Mouse (Mus musculus) heart, postnatal 0 days (tissue): Measurements from ENCODE around the gene Gm10337. TPM values are rescaled to one million over a fixed set of nuclear protein-coding genes. Genes with fewer than 3 reads are reported as not detected.

ENCODE experiments used
- ATAC-seq: fragments of 200-750 bp; cut with Nextera tagmentation; 2 replicates; pipeline ENCODE4 v1.8.0; 2017; ENCODE audit warnings: low read depth, moderate number of reproducible peaks, moderate library complexity; ENCODE audit not compliant: insufficient read depth
- DNase-seq: peaks from one replicate; pipeline ENCODE4 v3.0.0-alpha.2; 2016; ENCODE audit warnings: low spot score
- H3K27ac ChIP-seq: fragments of 300-500 bp; sonication (generic); 2 replicates; pipeline ENCODE4 v1.5.1; 2014; ENCODE audit warnings: low read depth, mild to moderate bottlenecking
- H3K27me3 ChIP-seq: fragments of 300-500 bp; sonication (generic); 2 replicates; pipeline ENCODE4 v1.6.1; 2014; ENCODE audit warnings: low read length, mixed read lengths; ENCODE audit not compliant: control insufficient read depth, insufficient read depth
- H3K36me3 ChIP-seq: fragments of 300-500 bp; sonication (generic); replicated peaks from 2 replicates; pipeline ENCODE4 v1.6.1; 2014; ENCODE audit warnings: low read length, mixed read lengths; ENCODE audit not compliant: control insufficient read depth, insufficient read depth
- H3K4me1 ChIP-seq: fragments of 300-500 bp; sonication (generic); 2 replicates; pipeline ENCODE4 v1.6.1; 2014; ENCODE audit warnings: antibody characterized with exemption; ENCODE audit not compliant: control insufficient read depth, insufficient read depth
- H3K4me2 ChIP-seq: fragments of 300-500 bp; sonication (generic); 2 replicates; pipeline ENCODE4 v1.6.1; 2014; ENCODE audit warnings: low read depth, mild to moderate bottlenecking, low read length, moderate library complexity
- H3K4me3 ChIP-seq: fragments of 300-500 bp; sonication (generic); 2 replicates; pipeline ENCODE4 v1.5.1; 2014; ENCODE audit warnings: low read depth, low read length
- H3K9ac ChIP-seq: fragments of 300-500 bp; sonication (generic); replicated peaks from 2 replicates; pipeline ENCODE4 v1.6.1; 2014; ENCODE audit warnings: low read depth, low read length, mixed read lengths
- H3K9me3 ChIP-seq: fragments of 300-500 bp; sonication (generic); replicated peaks from 2 replicates; pipeline ENCODE4 v1.6.1; 2016; ENCODE audit warnings: low read length; ENCODE audit not compliant: control insufficient read depth
- CTCF ChIP-seq: IDR thresholded peaks from 2 replicates; pipeline ENCODE4 v1.5.1; 2016; ENCODE audit warnings: antibody characterized with exemption, control low read depth, low read depth
- EP300 ChIP-seq: IDR thresholded peaks from 2 replicates; pipeline ENCODE4 v1.6.1; 2016; ENCODE audit warnings: antibody characterized with exemption, low read depth
- WGBS: fragments of 180-500 bp; shearing (Covaris S2); extraction: QIAGEN DNeasy Blood & Tissue Kit; methylation state at CpG from one replicate; pipeline ENCODE4 v1.1.7; 2014; 5-methylcytosine and 5-hydroxymethylcytosine counted together
- polyA plus RNA-seq: library from polyadenylated mRNA; unstranded; fragments of >200 nt; fragmentation: Nextera tagmentation; extraction: Ambion mirVana; gene quantifications from 2 replicates; pipeline ENCODE4 v1.2.1, GENCODE M21; 2015
- total RNA-seq: library from RNA; depleted of rRNA; stranded (reverse); fragments of >200 nt; gene quantifications from 2 replicates; pipeline ENCODE4 v1.2.3, GENCODE M21; 2014; ENCODE audit warnings: low replicate concordance

Gene Gm10337
- total and polyA plus RNA-seq, 2 experiments from 2014 or later: not detected

GRCm38 (mm10) chr15:102507561-102507960 is 4.0 kb downstream of the Gm10337 start:
- peaks cover 21% of the 10 kb centered on the region for H3K36me3 ChIP-seq
- no peak overlapping the region for H3K4me2 ChIP-seq
- no peak overlapping the region for H3K4me3 ChIP-seq
- DNase-seq (no peak), ATAC-seq (no peak)
- no peaks in the 10 kb centered on the region for H3K27me3 ChIP-seq
- H3K4me1 ChIP-seq: peaks cover 10% of the 10 kb centered on the region; the same call in 1 of the 2 replicates
- no peak overlapping the region for H3K9ac ChIP-seq
- no peak for TF ChIP-seq CTCF
- TF ChIP-seq EP300: no peak
- H3K9me3 ChIP-seq: no peaks in the 10 kb centered on the region
- no peak overlapping the region for H3K27ac ChIP-seq

GRCm38 (mm10) chr15:102508336-102508735 is 4.8 kb downstream of the Gm10337 start:
- Histone ChIP-seq H3K27ac (no peak overlapping the region), H3K9ac (no peak overlapping the region), H3K4me2 (no peak overlapping the region), H3K4me1 (peaks cover 10% of the 10 kb centered on the region; the same call in 1 of the 2 replicates), H3K9me3 (no peaks in the 10 kb centered on the region), H3K4me3 (no peak overlapping the region), H3K36me3 (peaks cover 13% of the 10 kb centered on the region), H3K27me3 (no peaks in the 10 kb centered on the region)
- TF ChIP-seq CTCF (no peak), EP300 (no peak)
- WGBS: 83% methylated on average over 3 of the region's 3 CpGs
- ATAC-seq (no peak), DNase-seq (no peak)

DNA sequence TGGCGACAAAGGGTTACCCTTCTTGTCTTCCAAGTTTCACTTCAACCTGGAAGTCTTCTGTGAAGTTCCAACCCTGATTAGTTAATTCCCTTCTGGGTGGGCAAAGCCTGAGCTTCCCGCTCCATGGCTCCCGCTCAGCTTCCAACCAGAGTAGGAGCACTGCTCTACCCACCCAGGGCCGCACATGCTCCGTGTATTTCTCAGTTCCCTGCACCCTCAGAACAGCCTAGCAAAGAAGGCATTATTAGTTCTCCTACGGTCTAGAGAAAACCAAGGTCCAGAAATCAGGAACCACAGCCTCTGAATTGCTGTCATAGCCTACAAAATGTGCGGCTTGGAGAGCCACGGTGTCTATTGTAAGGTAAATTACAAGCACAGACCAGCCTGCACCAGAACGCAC is 6.6 kb downstream of the Gm10337 start:
- H3K9ac ChIP-seq: peak overlapping the region; percentile 62
- peak overlapping the region; percentile 54 for H3K27ac ChIP-seq
- H3K4me2 ChIP-seq: peak overlapping the region; percentile 97
- H3K36me3 ChIP-seq: no peaks in the 10 kb centered on the region
- H3K9me3 ChIP-seq: no peaks in the 10 kb centered on the region
- 7% methylated on average over 9 of the region's 9 CpGs for WGBS
- TF ChIP-seq EP300 (no peak), CTCF (no peak)
- no peak for DNase-seq
- peaks cover 10% of the 10 kb centered on the region; the same call in 1 of the 2 replicates for H3K4me1 ChIP-seq
- no peaks in the 10 kb centered on the region for H3K27me3 ChIP-seq
- ATAC-seq: peak; percentile 52
- H3K4me3 ChIP-seq: peak overlapping the region; percentile 71

- Histone ChIP-seq H3K4me2 (peak overlapping the region; percentile 97), H3K9ac (peak overlapping the region; percentile 62), H3K27me3 (no peaks in the 10 kb centered on the region), H3K4me3 (peak overlapping the region; percentile 71), H3K9me3 (no peaks in the 10 kb centered on the region), H3K27ac (peak overlapping the region; percentile 54), H3K36me3 (no peaks in the 10 kb centered on the region), H3K4me1 (peaks cover 13% of the 10 kb centered on the region)
- 3% methylated on average over 32 of the region's 34 CpGs for WGBS
- TF ChIP-seq EP300 (0 out of 2 replicates have a peak, but pooled peaks have one; percentile 40), CTCF (no peak)
- DNase-seq: peak; percentile 82
- ATAC-seq: peak; percentile 95
These were observed 7.2 kb downstream of the Gm10337 start for GRCm38 (mm10) chr15:102510590-102511284.

DNA sequence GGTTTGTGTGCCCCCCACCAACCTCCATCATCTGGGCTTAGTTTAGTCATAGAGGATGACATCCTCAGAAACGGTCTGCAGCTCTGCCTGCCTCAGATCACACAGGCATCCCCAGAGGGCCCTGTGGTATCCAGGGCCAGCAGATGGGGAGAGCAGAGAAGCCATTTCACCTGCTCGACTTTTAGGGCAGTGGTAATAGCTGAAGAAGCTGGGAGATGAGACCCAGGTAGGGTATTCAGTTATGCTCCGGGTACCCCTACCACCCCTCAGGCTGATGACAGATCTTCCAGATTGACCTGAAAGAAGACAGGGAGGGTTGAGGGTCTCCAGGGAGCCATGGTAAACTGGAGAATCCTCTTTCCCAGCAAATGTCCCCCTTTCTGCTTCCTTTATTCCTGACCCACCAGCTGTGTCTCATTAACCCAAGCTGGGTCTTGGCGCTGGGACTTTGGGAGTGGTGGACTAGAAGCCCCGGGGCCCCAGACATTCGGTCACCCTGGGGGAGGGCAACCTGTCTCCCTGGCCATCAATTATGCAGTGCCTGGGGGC is 7.8 kb downstream of the Gm10337 start:
- H3K4me2 ChIP-seq: peak overlapping the region; percentile 97; the same call in 1 of the 2 replicates
- TF ChIP-seq EP300: no peak
- TF ChIP-seq CTCF: no peak
- DNase-seq (no peak), ATAC-seq (no peak)
- no peak overlapping the region for H3K4me3 ChIP-seq
- peaks cover 13% of the 10 kb centered on the region for H3K4me1 ChIP-seq
- H3K27me3 ChIP-seq: no peaks in the 10 kb centered on the region
- no peak overlapping the region for H3K9ac ChIP-seq
- WGBS: 27% methylated on average over 6 of the region's 6 CpGs
- H3K27ac ChIP-seq: no peak overlapping the region
- H3K36me3 ChIP-seq: no peaks in the 10 kb centered on the region
- no peaks in the 10 kb centered on the region for H3K9me3 ChIP-seq
